Mouse (Mus musculus) forebrain, embryonic 15.5 days (tissue): Measurements from ENCODE around the gene Ston2. TPM values are rescaled to one million over a fixed set of nuclear protein-coding genes. Genes with fewer than 3 reads are reported as not detected.

Experiments used
- ATAC-seq: fragments of 200-750 bp; cut with Nextera tagmentation; replicated peaks from 2 replicates; pipeline ENCODE4 v1.8.0; 2017; ENCODE audit warnings: mild to moderate bottlenecking, moderate TSS enrichment, moderate library complexity
- H3K27ac ChIP-seq: fragments of 300-500 bp; sonication (generic); replicated peaks from 2 replicates; pipeline ENCODE4 v1.5.1; 2015; ENCODE audit warnings: mild to moderate bottlenecking, inconsistent platforms
- H3K27me3 ChIP-seq: fragments of 300-500 bp; sonication (generic); 2 replicates; pipeline ENCODE4 v1.6.1; 2015; ENCODE audit warnings: inconsistent platforms
- H3K36me3 ChIP-seq: fragments of 300-500 bp; sonication (generic); 2 replicates; pipeline ENCODE4 v1.6.1; 2015; ENCODE audit warnings: mild to moderate bottlenecking, inconsistent platforms
- H3K4me1 ChIP-seq: fragments of 300-500 bp; sonication (generic); 2 replicates; pipeline ENCODE4 v1.6.1; 2015; ENCODE audit warnings: inconsistent platforms
- H3K4me2 ChIP-seq: fragments of 300-500 bp; sonication (generic); replicated peaks from 2 replicates; pipeline ENCODE4 v1.6.1; 2015; ENCODE audit warnings: mild to moderate bottlenecking, inconsistent platforms
- H3K4me3 ChIP-seq: fragments of 300-500 bp; sonication (generic); 2 replicates; pipeline ENCODE4 v1.5.1; 2015; ENCODE audit warnings: mild to moderate bottlenecking, inconsistent platforms
- H3K9ac ChIP-seq: fragments of 300-500 bp; sonication (generic); replicated peaks from 2 replicates; pipeline ENCODE4 v1.6.1; 2015; ENCODE audit warnings: mild to moderate bottlenecking, inconsistent platforms
- H3K9me3 ChIP-seq: fragments of 300-500 bp; sonication (generic); 2 replicates; pipeline ENCODE4 v1.6.1; 2016; ENCODE audit warnings: inconsistent platforms
- WGBS: fragments of 180-500 bp; shearing (Covaris S2); methylation state at CpG from one replicate; pipeline ENCODE4 v1.1.7; 2015; ENCODE audit warnings: mixed read lengths; 5-methylcytosine and 5-hydroxymethylcytosine counted together
- polyA plus RNA-seq: library from polyadenylated mRNA; unstranded; fragments of >200 nt; fragmentation: Nextera tagmentation; extraction: Ambion mirVana; gene quantifications from 2 replicates; pipeline ENCODE4 v1.2.1, GENCODE M21; 2015

Ston2 gene
- polyA plus RNA-seq, 1 experiment from 2014 or later: 6.2 TPM

GRCm38 (mm10) chr12:91684840-91685415 is 103.3 kb downstream of the Ston2 start:
- Histone ChIP-seq H3K27ac (peak overlapping the region; percentile 67), H3K4me1 (peaks cover 35% of the 10 kb centered on the region), H3K27me3 (no peaks in the 10 kb centered on the region), H3K4me3 (peak overlapping the region; percentile 21; the same call in 1 of the 2 replicates), H3K9me3 (no peaks in the 10 kb centered on the region), H3K9ac (peak overlapping the region; percentile 40), H3K4me2 (peak overlapping the region; percentile 43), H3K36me3 (no peaks in the 10 kb centered on the region)
- peak; percentile 39; the same call in 1 of the 2 replicates for ATAC-seq
- 6% methylated on average over 11 of the region's 11 CpGs for WGBS

GRCm38 (mm10) chr12:91684101-91684839 is 103.9 kb downstream of the Ston2 start:
- Histone ChIP-seq H3K27me3 (no peaks in the 10 kb centered on the region), H3K27ac (peak overlapping the region; percentile 67), H3K9me3 (no peaks in the 10 kb centered on the region), H3K4me3 (peak overlapping the region; percentile 21), H3K4me2 (peak overlapping the region; percentile 43), H3K4me1 (peaks cover 42% of the 10 kb centered on the region), H3K36me3 (no peaks in the 10 kb centered on the region), H3K9ac (peak overlapping the region; percentile 40)
- ATAC-seq: peak; percentile 68
- 7% methylated on average over 15 of the region's 15 CpGs for WGBS

GRCm38 (mm10) chr12:91683549-91684100 is 104.6 kb downstream of the Ston2 start:
- H3K27ac ChIP-seq: peak overlapping the region; percentile 67
- H3K9me3 ChIP-seq: no peaks in the 10 kb centered on the region
- ATAC-seq: 0 out of 2 replicates have a peak, but pooled peaks have one; percentile 3
- no peaks in the 10 kb centered on the region for H3K27me3 ChIP-seq
- no peaks in the 10 kb centered on the region for H3K36me3 ChIP-seq
- H3K4me1 ChIP-seq: peaks cover 47% of the 10 kb centered on the region
- peak overlapping the region; percentile 21 for H3K4me3 ChIP-seq
- H3K9ac ChIP-seq: no peak overlapping the region
- 20% methylated on average over 15 of the region's 15 CpGs for WGBS
- H3K4me2 ChIP-seq: peak overlapping the region; percentile 43

- 49% methylated on average over 3 of the region's 3 CpGs for WGBS
- H3K36me3 ChIP-seq: no peaks in the 10 kb centered on the region
- H3K4me3 ChIP-seq: no peak overlapping the region
- H3K4me1 ChIP-seq: peaks cover 47% of the 10 kb centered on the region
- H3K9me3 ChIP-seq: no peaks in the 10 kb centered on the region
- 0 out of 2 replicates have a peak, but pooled peaks have one; percentile 12 for ATAC-seq
- no peak overlapping the region for H3K9ac ChIP-seq
- H3K27ac ChIP-seq: 0 out of 2 replicates have a peak overlapping the region, but pooled peaks have one; percentile 67
- H3K4me2 ChIP-seq: peak overlapping the region; percentile 43
- no peaks in the 10 kb centered on the region for H3K27me3 ChIP-seq
These were observed 105.1 kb downstream of the Ston2 start for GRCm38 (mm10) chr12:91683096-91683495.

GRCm38 (mm10) chr12:91679320-91680064 is 108.7 kb downstream of the Ston2 start:
- no peak overlapping the region for H3K9ac ChIP-seq
- H3K9me3 ChIP-seq: no peaks in the 10 kb centered on the region
- H3K27ac ChIP-seq: peak overlapping the region; percentile 62
- peaks cover 34% of the 10 kb centered on the region for H3K4me1 ChIP-seq
- WGBS: 11% methylated on average over 14 of the region's 14 CpGs
- no peaks in the 10 kb centered on the region for H3K36me3 ChIP-seq
- H3K27me3 ChIP-seq: no peaks in the 10 kb centered on the region
- ATAC-seq: peak; percentile 55
- no peak overlapping the region for H3K4me3 ChIP-seq
- peak overlapping the region; percentile 32 for H3K4me2 ChIP-seq

GRCm38 (mm10) chr12:91675937-91676336 is 112.2 kb downstream of the Ston2 start:
- Histone ChIP-seq H3K9ac (no peak overlapping the region), H3K27ac (no peak overlapping the region), H3K4me3 (no peak overlapping the region), H3K36me3 (no peaks in the 10 kb centered on the region), H3K4me1 (peaks cover 34% of the 10 kb centered on the region), H3K9me3 (no peaks in the 10 kb centered on the region), H3K4me2 (no peak overlapping the region), H3K27me3 (no peaks in the 10 kb centered on the region)
- 0 out of 2 replicates have a peak, but pooled peaks have one; percentile 19 for ATAC-seq
- WGBS: 50% methylated on average over 9 of the region's 9 CpGs

GRCm38 (mm10) chr12:91673141-91673540 is 115.0 kb downstream of the Ston2 start:
- H3K4me1 ChIP-seq: peaks cover 20% of the 10 kb centered on the region
- H3K4me2 ChIP-seq: no peak overlapping the region
- H3K27ac ChIP-seq: no peak overlapping the region
- 80% methylated on average over 6 of the region's 6 CpGs for WGBS
- no peaks in the 10 kb centered on the region for H3K36me3 ChIP-seq
- no peak overlapping the region for H3K4me3 ChIP-seq
- no peaks in the 10 kb centered on the region for H3K27me3 ChIP-seq
- no peak for ATAC-seq
- no peaks in the 10 kb centered on the region for H3K9me3 ChIP-seq
- no peak overlapping the region for H3K9ac ChIP-seq

- H3K4me3 ChIP-seq: no peak overlapping the region
- peaks cover 26% of the 10 kb centered on the region for H3K4me1 ChIP-seq
- H3K27ac ChIP-seq: peak overlapping the region; percentile 53; the same call in 1 of the 2 replicates
- no peaks in the 10 kb centered on the region for H3K27me3 ChIP-seq
- no peaks in the 10 kb centered on the region for H3K9me3 ChIP-seq
- no peak overlapping the region for H3K9ac ChIP-seq
- ATAC-seq: peak; percentile 70
- H3K36me3 ChIP-seq: no peaks in the 10 kb centered on the region
- 43% methylated on average over 7 of the region's 7 CpGs for WGBS
- H3K4me2 ChIP-seq: 0 out of 2 replicates have a peak overlapping the region, but pooled peaks have one; percentile 7
These were observed 115.7 kb downstream of the Ston2 start for GRCm38 (mm10) chr12:91672528-91672927.

GRCm38 (mm10) chr12:91668529-91669245 is 119.5 kb downstream of the Ston2 start:
- H3K9ac ChIP-seq: no peak overlapping the region
- no peaks in the 10 kb centered on the region for H3K36me3 ChIP-seq
- H3K9me3 ChIP-seq: no peaks in the 10 kb centered on the region
- H3K27me3 ChIP-seq: no peaks in the 10 kb centered on the region
- no peak overlapping the region for H3K4me3 ChIP-seq
- H3K27ac ChIP-seq: no peak overlapping the region
- WGBS: 71% methylated on average over 16 of the region's 16 CpGs
- no peak overlapping the region for H3K4me2 ChIP-seq
- no peak for ATAC-seq
- H3K4me1 ChIP-seq: peaks cover 22% of the 10 kb centered on the region

- Histone ChIP-seq H3K36me3 (no peaks in the 10 kb centered on the region), H3K4me1 (peaks cover 15% of the 10 kb centered on the region), H3K27ac (no peak overlapping the region), H3K27me3 (no peaks in the 10 kb centered on the region), H3K9me3 (no peaks in the 10 kb centered on the region), H3K4me2 (no peak overlapping the region), H3K9ac (no peak overlapping the region), H3K4me3 (no peak overlapping the region)
- WGBS: 53% methylated on average over 7 of the region's 7 CpGs
- ATAC-seq: peak; percentile 38; the same call in 1 of the 2 replicates
These were observed 120.4 kb downstream of the Ston2 start for GRCm38 (mm10) chr12:91667741-91668140.

GRCm38 (mm10) chr12:91666607-91667006 is 121.6 kb downstream of the Ston2 start:
- H3K27me3 ChIP-seq: no peaks in the 10 kb centered on the region
- H3K9me3 ChIP-seq: no peaks in the 10 kb centered on the region
- no peak overlapping the region for H3K9ac ChIP-seq
- H3K4me3 ChIP-seq: no peak overlapping the region
- WGBS: 88% methylated on average over 3 of the region's 3 CpGs
- H3K4me1 ChIP-seq: peaks cover 7% of the 10 kb centered on the region
- H3K27ac ChIP-seq: no peak overlapping the region
- ATAC-seq: no peak
- no peak overlapping the region for H3K4me2 ChIP-seq
- no peaks in the 10 kb centered on the region for H3K36me3 ChIP-seq
